Mouse (Mus musculus) E14TG2a.4 (cell line): ENCODE data around the gene Raly.

ENCODE experiments used
- CTCF ChIP-seq: conservative IDR thresholded peaks from 2 replicates; pipeline ENCODE4 v1.5.1; 2014; ENCODE audit warnings: low read length
- NANOG ChIP-seq: IDR thresholded peaks from 2 replicates; pipeline ENCODE4 v1.6.1; 2014; ENCODE audit warnings: borderline replicate concordance, low read length, mixed read lengths

GRCm38 (mm10) chr2:154743915-154744314 is 47.0 kb upstream of the Raly start:
- TF ChIP-seq CTCF (no peak), NANOG (no peak)
